In the genomic region with DNA sequence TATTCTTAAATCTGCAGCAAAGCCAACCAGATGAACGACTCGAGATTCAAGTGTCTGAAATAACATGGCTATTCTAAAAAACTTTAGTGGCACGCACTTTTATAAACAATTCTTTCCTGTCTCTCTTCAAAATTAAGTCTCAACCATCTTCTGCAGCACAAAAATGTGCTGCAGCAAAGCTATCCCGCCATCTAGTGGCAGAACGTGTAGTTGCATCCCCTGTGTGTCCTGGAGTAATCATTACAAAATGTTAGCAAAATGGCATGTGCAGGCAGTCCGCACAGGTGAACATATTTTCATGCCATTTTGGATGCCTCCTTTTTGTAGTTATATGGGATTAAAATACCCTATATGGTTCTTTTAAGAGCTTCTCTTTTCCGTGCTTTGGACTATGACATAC, we compare ENCODE assay signal across 9 mouse cellular contexts.
A peak's percentile ranks its signal among the peaks of the same experiment; 100 is the strongest.
DNase-seq lines count a peak whose midpoint lies in the region; ATAC-seq lines count a peak whose summit lies in the region.
"Had no signal": no experiment of that assay in that cellular context is flagged by ENCODE, and none has a peak within 500 bp of the region (broad histone marks: within the 10 kb centered on the region; RNA-seq: fewer than 3 reads in every experiment).

No protein-coding gene starts in this region.

- 17% methylated on average over 7 of the region's 7 CpGs for WGBS in liver, embryonic 12.5 days (ENCODE audit: insufficient replicate concordance)
- WGBS in limb, embryonic 11.5 days, result 21% methylated on average over 7 of the region's 7 CpGs
- WGBS in neural tube, embryonic 14.5 days, result 20% methylated on average over 7 of the region's 7 CpGs

- H3K27ac ChIP-seq in liver, embryonic 12.5 days, result no peak overlapping the region
- H3K27ac ChIP-seq in limb, embryonic 11.5 days (replicated peaks; ENCODE audit: low read depth, low read length), result no peak overlapping the region
- no peak overlapping the region for H3K27ac ChIP-seq in neural tube, embryonic 14.5 days (ENCODE audit: low read depth, low read length)

- no peaks in the 10 kb centered on the region for H3K27me3 ChIP-seq in liver, embryonic 12.5 days (replicated peaks)
- no peaks in the 10 kb centered on the region for H3K27me3 ChIP-seq in limb, embryonic 11.5 days (ENCODE audit: control insufficient read depth, insufficient read depth, low read length)
- no peaks in the 10 kb centered on the region for H3K27me3 ChIP-seq in neural tube, embryonic 14.5 days (ENCODE audit: control insufficient read depth, insufficient read depth, low read length)

- no peak overlapping the region for H3K4me2 ChIP-seq in liver, embryonic 12.5 days
- H3K4me2 ChIP-seq in limb, embryonic 11.5 days (ENCODE audit: low read depth, severe bottlenecking), result no peak overlapping the region
- H3K4me2 ChIP-seq in neural tube, embryonic 14.5 days (ENCODE audit: low read depth, low read length), result no peak overlapping the region

- DNase-seq in liver, result peak; percentile 72
- peak; percentile 33 for DNase-seq in c-Kit-positive CD71-positive TER-119-positive erythroid progenitor cells, embryonic 14.5 days (ENCODE audit: low spot score)
- DNase-seq in forelimb bud, embryonic 11.5 days (ENCODE audit: low read depth, low spot score), result peak; percentile 85
- peak; percentile 45 to 80 for DNase-seq in kidney, adult 8-10 months
- DNase-seq in limb, embryonic 11.5 days (ENCODE audit: low spot score), result peak; percentile 89
- peak; percentile 62 for DNase-seq in thymus, postnatal 14 days

- ATAC-seq in liver, embryonic 12.5 days, result no peak
- ATAC-seq in limb, embryonic 11.5 days (ENCODE audit: insufficient number of reproducible peaks, low FRiP score, low TSS enrichment, low read depth), result no peak
- peak; percentile 75; the same call in 1 of the 2 replicates for ATAC-seq in neural tube, embryonic 14.5 days (ENCODE audit: low read depth)

- no peaks in the 10 kb centered on the region for H3K4me1 ChIP-seq in liver, embryonic 12.5 days
- H3K4me1 ChIP-seq in limb, embryonic 11.5 days (ENCODE audit: control insufficient read depth, insufficient read depth, low read length), result no peaks in the 10 kb centered on the region
- no peaks in the 10 kb centered on the region for H3K4me1 ChIP-seq in neural tube, embryonic 14.5 days (ENCODE audit: control insufficient read depth, insufficient read depth, low read length)

- H3K4me3 ChIP-seq in liver, embryonic 12.5 days, result no peak overlapping the region
- no peak overlapping the region for H3K4me3 ChIP-seq in limb, embryonic 11.5 days (ENCODE audit: low read depth, low read length)
- no peak overlapping the region for H3K4me3 ChIP-seq in neural tube, embryonic 14.5 days (ENCODE audit: low read depth, low read length)
- H3K4me3 ChIP-seq: erythroblast, embryonic 14.5 days had no signal

- no peaks in the 10 kb centered on the region for H3K9me3 ChIP-seq in liver, embryonic 12.5 days (replicated peaks)
- no peaks in the 10 kb centered on the region for H3K9me3 ChIP-seq in limb, embryonic 11.5 days (ENCODE audit: control insufficient read depth, low read length)
- H3K9me3 ChIP-seq in neural tube, embryonic 14.5 days (ENCODE audit: control insufficient read depth, low read length), result no peaks in the 10 kb centered on the region

- H3K9ac ChIP-seq in liver, embryonic 12.5 days, result no peak overlapping the region
- H3K9ac ChIP-seq in limb, embryonic 11.5 days (ENCODE audit: low read length), result no peak overlapping the region
- H3K9ac ChIP-seq in neural tube, embryonic 14.5 days (replicated peaks; ENCODE audit: low read depth, low read length), result no peak overlapping the region

- no peaks in the 10 kb centered on the region for H3K36me3 ChIP-seq in liver, embryonic 12.5 days
- H3K36me3 ChIP-seq in limb, embryonic 11.5 days (ENCODE audit: control insufficient read depth, insufficient read depth, low read length), result no peaks in the 10 kb centered on the region
- H3K36me3 ChIP-seq in neural tube, embryonic 14.5 days (ENCODE audit: control insufficient read depth, insufficient read depth, low read length), result no peaks in the 10 kb centered on the region

Comparison
In these comparisons a context has a peak if more than half of its experiments do, and no peak if none do; other contexts are left out.
1. DNase-seq: peak in every context shown above with its lines; median percentile 89 in limb, embryonic 11.5 days; 85 in forelimb bud, embryonic 11.5 days; 72 in liver; 62 in kidney, adult 8-10 months; 62 in thymus, postnatal 14 days; 33 in c-Kit-positive CD71-positive TER-119-positive erythroid progenitor cells, embryonic 14.5 days.